Mouse (Mus musculus) limb, embryonic 13.5 days (tissue): ENCODE data around the gene Paqr6. TPM values are rescaled to one million over a fixed set of nuclear protein-coding genes. Genes with fewer than 3 reads are reported as not detected.

Experiments used
- ATAC-seq: fragments of 200-750 bp; cut with Nextera tagmentation; 2 replicates; pipeline ENCODE4 v1.8.0; 2017; ENCODE audit warnings: low read depth, moderate number of reproducible peaks, moderate TSS enrichment; ENCODE audit not compliant: low FRiP score
- H3K27ac ChIP-seq: fragments of 300-500 bp; sonication (generic); 2 replicates; pipeline ENCODE4 v1.5.1; 2015; ENCODE audit warnings: inconsistent platforms, mild to moderate bottlenecking, moderate library complexity
- H3K27me3 ChIP-seq: fragments of 300-500 bp; sonication (generic); 2 replicates; pipeline ENCODE4 v1.6.1; 2015; ENCODE audit warnings: mild to moderate bottlenecking, inconsistent platforms
- H3K36me3 ChIP-seq: fragments of 300-500 bp; sonication (generic); 2 replicates; pipeline ENCODE4 v1.6.1; 2015; ENCODE audit warnings: inconsistent platforms, mild to moderate bottlenecking, moderate library complexity
- H3K4me1 ChIP-seq: fragments of 300-500 bp; sonication (generic); 2 replicates; pipeline ENCODE4 v1.6.1; 2015; ENCODE audit warnings: inconsistent platforms
- H3K4me2 ChIP-seq: fragments of 300-500 bp; sonication (generic); replicated peaks from 2 replicates; pipeline ENCODE4 v1.6.1; 2015; ENCODE audit warnings: inconsistent platforms, mild to moderate bottlenecking, moderate library complexity
- H3K4me3 ChIP-seq: fragments of 300-500 bp; sonication (generic); 2 replicates; pipeline ENCODE4 v1.5.1; 2015; ENCODE audit warnings: moderate library complexity, mild to moderate bottlenecking, inconsistent platforms
- H3K9ac ChIP-seq: fragments of 300-500 bp; sonication (generic); 2 replicates; pipeline ENCODE4 v1.6.1; 2015; ENCODE audit warnings: mild to moderate bottlenecking, inconsistent platforms
- H3K9me3 ChIP-seq: fragments of 300-500 bp; sonication (generic); 2 replicates; pipeline ENCODE4 v1.6.1; 2016; ENCODE audit warnings: inconsistent platforms
- WGBS: fragments of 180-500 bp; shearing (Covaris S2); methylation state at CpG from one replicate; pipeline ENCODE4 v1.1.7; 2015; 5-methylcytosine and 5-hydroxymethylcytosine counted together
- polyA plus RNA-seq: library from polyadenylated mRNA; unstranded; fragments of >200 nt; fragmentation: Nextera tagmentation; extraction: Ambion mirVana; gene quantifications from 2 replicates; pipeline ENCODE4 v1.2.1, GENCODE M21; 2015

The Paqr6 gene
- polyA plus RNA-seq, 1 experiment from 2014 or later, result 8.7 TPM

DNA sequence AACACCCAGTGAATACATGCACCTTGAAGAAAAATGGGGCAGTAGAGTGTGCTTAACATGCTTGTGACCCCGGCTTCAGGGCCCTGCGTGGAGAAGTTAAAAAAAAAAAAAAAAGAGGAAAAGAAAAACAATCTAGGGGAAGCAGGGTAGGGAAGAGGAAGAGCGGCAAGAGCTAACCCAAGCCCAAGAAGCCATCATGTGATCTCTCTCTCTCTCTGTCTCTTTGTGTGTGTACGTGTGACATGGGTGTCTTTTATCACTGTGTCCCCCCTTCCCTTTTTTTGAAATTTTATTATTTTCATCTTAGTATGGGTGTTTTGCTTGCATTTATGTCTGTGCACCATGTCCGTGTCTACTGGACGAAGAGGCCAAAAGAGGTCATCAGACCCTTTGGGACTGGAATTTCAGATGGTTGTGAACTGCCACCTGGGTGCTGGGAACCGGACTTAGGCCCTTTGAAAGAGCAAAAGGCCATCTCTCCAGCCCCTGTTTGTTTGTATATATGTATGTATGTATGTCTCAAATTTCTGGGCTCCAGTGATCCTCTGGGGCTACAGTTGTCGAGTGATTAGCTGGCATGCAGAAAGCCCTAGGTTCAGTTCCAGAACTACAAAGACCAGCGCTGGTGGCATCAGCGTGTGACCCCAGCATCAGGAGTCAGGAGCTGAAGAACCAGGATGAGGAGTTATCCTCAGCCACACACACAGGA, 39.3 kb downstream of the Paqr6 start:
- Histone ChIP-seq H3K4me1 (peaks cover 18% of the 10 kb centered on the region), H3K27ac (no peak overlapping the region), H3K9ac (no peak overlapping the region), H3K36me3 (peaks cover 40% of the 10 kb centered on the region), H3K27me3 (no peaks in the 10 kb centered on the region), H3K9me3 (no peaks in the 10 kb centered on the region), H3K4me2 (no peak overlapping the region), H3K4me3 (no peak overlapping the region)
- 93% methylated on average over 10 of the region's 10 CpGs for WGBS
- ATAC-seq, result no peak

DNA sequence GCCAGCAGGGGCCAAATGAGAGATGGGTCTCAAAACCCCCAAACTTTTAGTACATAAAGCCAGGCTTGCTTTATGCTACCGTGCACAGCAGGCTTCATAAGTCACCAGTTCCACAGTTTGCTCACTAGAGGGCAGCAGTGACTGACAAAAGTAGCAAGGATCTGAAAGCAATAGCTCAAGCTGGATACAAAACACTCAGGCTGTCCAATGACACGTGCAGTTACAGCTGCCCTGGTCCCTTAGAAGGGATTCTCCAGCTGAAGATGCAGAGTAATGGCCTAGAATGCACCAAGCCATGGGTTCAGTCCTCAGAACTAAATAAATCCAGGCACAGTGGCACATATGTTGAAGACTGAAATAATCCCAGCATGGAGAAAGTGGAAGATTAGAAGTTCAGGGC, 42.7 kb downstream of the Paqr6 start:
- Histone ChIP-seq H3K4me2 (no peak overlapping the region), H3K27ac (no peak overlapping the region)
- 1% methylated on average over 2 of the region's 2 CpGs for WGBS

DNA sequence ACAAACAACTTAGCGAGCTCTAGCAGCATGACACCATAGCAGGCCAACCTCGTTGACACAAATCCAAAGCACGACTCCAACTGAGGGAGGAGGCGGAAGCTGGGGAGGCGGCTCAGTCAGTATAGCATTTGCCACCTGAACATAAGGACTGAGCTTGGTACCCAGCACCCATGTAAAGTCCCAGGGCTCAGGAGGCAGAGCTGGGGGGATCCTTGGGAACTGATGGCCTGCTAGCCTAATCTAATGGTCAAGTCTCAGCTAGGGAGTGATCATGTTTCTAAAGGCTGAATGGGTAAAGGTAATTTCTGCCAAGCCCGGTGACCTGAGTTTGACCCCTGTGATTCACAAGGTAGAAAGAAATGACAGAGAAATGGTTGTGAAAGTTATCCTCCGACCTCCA, 43.1 kb downstream of the Paqr6 start:
- no peak overlapping the region for H3K9ac ChIP-seq
- H3K4me3 ChIP-seq, result no peak overlapping the region
- H3K27ac ChIP-seq, result no peak overlapping the region
- H3K4me1 ChIP-seq, result peaks cover 33% of the 10 kb centered on the region
- WGBS, result 60% methylated on average over 7 of the region's 7 CpGs
- no peak for ATAC-seq
- no peaks in the 10 kb centered on the region for H3K9me3 ChIP-seq
- peaks cover 38% of the 10 kb centered on the region for H3K36me3 ChIP-seq
- H3K4me2 ChIP-seq, result no peak overlapping the region
- no peaks in the 10 kb centered on the region for H3K27me3 ChIP-seq

More for the DNA sequence above, 42.7 kb downstream of the Paqr6 start:
- no peak for ATAC-seq
- no peaks in the 10 kb centered on the region for H3K9me3 ChIP-seq
- peaks cover 33% of the 10 kb centered on the region for H3K4me1 ChIP-seq
- peaks cover 33% of the 10 kb centered on the region for H3K36me3 ChIP-seq
- H3K9ac ChIP-seq, result no peak overlapping the region
- H3K27me3 ChIP-seq, result no peaks in the 10 kb centered on the region
- no peak overlapping the region for H3K4me3 ChIP-seq

DNA sequence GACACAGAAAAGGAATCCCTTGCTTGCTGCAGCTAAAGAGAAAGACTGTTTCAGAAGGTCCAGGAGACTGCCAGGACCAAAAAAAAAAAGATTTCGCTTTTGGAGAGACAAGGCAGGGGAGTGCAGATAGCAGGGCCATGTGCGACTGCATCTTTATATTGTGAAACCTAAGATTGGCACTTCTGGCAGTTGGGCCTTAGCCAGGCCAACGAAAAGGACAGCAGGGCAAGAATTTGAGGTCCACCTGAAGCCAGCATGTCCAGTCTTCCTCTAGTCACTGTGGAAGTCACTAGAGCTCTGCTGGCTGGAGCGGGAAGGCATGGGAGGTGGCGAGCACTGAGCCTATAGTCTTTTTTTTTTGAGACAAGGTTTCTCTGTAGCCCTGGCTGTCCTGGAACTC, 44.6 kb downstream of the Paqr6 start:
- H3K9me3 ChIP-seq, result no peaks in the 10 kb centered on the region
- H3K4me2 ChIP-seq, result peak overlapping the region; percentile 68
- no peak for ATAC-seq
- H3K9ac ChIP-seq, result peak overlapping the region; percentile 92
- H3K4me3 ChIP-seq, result peak overlapping the region; percentile 71
- 71% methylated on average over 5 of the region's 5 CpGs for WGBS
- H3K27ac ChIP-seq, result no peak overlapping the region
- peaks cover 33% of the 10 kb centered on the region for H3K4me1 ChIP-seq
- H3K27me3 ChIP-seq, result no peaks in the 10 kb centered on the region
- H3K36me3 ChIP-seq, result peaks cover 40% of the 10 kb centered on the region

DNA sequence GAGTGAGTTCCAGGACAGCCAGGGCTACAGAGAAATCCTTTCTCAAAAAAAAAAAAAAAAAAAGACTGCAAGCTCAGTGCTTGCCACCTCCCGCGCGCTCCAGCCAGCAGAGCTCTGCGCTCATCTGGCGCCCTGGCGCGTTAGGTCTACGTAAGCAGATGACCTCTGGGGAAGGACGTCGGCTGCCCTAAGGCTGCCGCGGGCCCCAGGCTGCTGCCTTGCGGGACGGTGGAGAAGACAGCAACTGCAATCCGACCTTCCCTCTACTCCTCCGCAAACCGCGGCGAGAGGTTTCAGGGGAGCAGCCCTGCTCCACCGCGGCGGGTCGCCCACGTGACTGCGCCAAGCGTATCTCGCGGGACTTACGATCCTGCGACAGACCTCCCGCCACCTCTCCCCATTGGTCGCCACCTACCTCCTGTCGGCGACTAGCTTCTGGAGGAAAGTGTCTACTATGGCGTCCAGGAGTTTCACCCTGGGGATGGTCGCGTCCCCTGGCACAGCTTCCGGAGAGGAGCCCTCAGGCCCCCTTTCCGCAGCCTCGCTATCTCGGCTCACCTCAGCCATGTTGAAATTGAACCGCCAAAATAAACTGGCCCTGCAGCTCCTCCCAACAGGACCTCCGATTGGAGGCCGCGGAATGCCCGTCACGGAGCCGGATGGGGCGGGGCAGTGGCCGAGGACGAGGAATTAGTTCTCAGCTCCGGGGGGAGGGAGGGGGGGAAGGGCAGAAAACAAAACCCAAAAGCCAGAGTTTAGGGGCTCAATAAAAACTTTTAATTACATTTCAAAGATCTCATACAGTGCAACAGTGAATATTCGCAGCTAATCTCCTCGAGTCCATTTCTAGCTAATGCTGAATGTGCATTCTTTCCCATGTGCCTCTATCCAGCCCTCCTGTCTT, 45.6 kb downstream of the Paqr6 start, which contains the start of gene Pmf1:
Gene Pmf1 (minus strand): TSS at position 591 of the 904 bp plus-strand sequence.
- WGBS, result under 1% methylated on average over 54 of the region's 54 CpGs
- peak within 1 kb of the TSS; percentile 88 for H3K27ac ChIP-seq
- H3K27me3 ChIP-seq, result no peaks in the 10 kb centered on the region

DNA sequence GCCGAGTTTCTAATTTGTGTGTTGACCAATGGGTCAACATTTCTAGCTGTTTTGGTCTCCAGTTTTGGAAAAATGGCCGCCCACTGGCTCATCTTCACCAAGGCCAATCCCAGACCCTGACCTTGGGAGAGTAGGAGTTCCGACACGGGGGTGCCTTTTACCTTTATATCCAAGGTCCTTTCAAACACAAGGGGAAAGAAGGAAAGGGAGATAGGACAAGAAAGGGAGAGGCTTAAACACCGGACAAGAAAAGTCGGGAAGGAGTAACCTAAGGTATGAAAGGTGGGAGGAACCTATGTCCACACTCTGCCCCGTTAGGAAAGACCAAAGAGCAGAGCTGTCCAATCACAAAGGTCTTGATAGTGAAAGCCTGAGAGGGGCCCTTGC, 46.3 kb downstream of the Paqr6 start:
- Histone ChIP-seq H3K27me3 (no peaks in the 10 kb centered on the region), H3K36me3 (peaks cover 49% of the 10 kb centered on the region), H3K4me1 (peaks cover 33% of the 10 kb centered on the region), H3K27ac (peak overlapping the region; percentile 72), H3K9ac (peak overlapping the region; percentile 53), H3K9me3 (no peaks in the 10 kb centered on the region), H3K4me2 (peak overlapping the region; percentile 68), H3K4me3 (peak overlapping the region; percentile 71)
- 22% methylated on average over 7 of the region's 7 CpGs for WGBS
- ATAC-seq, result no peak

More for the DNA sequence above, 45.6 kb downstream of the Paqr6 start, which contains the start of gene Pmf1:
- peak within 1 kb of the TSS; percentile 92 for H3K9ac ChIP-seq
- H3K4me3 ChIP-seq, result peak within 1 kb of the TSS; percentile 71
- ATAC-seq, result peak; percentile 94
- peaks cover 42% of the 10 kb centered on the region for H3K36me3 ChIP-seq
- H3K4me1 ChIP-seq, result peaks cover 33% of the 10 kb centered on the region
- peak within 1 kb of the TSS; percentile 68 for H3K4me2 ChIP-seq
- H3K9me3 ChIP-seq, result no peaks in the 10 kb centered on the region

DNA sequence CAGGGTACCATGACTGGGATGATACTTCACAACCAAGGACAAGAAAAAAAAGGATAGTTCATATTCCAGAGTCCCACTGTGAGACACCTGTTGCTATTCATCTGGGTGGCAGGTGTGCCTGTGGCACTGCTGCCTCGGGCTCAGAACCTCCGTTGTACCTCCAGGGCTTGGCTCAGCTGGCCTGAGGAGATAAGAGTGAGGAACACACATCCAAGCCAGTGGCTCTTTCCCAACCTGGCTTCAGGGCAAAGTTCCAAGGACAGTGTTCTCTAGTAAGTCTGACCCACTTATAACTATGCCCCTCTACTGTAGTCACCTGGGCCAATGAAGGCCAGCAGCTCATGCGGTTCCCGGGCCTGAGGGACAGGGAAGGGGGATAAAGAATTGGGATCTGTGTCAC, 47.3 kb downstream of the Paqr6 start:
- peaks cover 33% of the 10 kb centered on the region for H3K4me1 ChIP-seq
- ATAC-seq, result no peak
- H3K27me3 ChIP-seq, result no peaks in the 10 kb centered on the region
- no peak overlapping the region for H3K4me3 ChIP-seq
- H3K27ac ChIP-seq, result no peak overlapping the region
- peaks cover 56% of the 10 kb centered on the region for H3K36me3 ChIP-seq
- H3K9me3 ChIP-seq, result no peaks in the 10 kb centered on the region
- WGBS, result 87% methylated on average over 4 of the region's 4 CpGs
- no peak overlapping the region for H3K4me2 ChIP-seq
- no peak overlapping the region for H3K9ac ChIP-seq

DNA sequence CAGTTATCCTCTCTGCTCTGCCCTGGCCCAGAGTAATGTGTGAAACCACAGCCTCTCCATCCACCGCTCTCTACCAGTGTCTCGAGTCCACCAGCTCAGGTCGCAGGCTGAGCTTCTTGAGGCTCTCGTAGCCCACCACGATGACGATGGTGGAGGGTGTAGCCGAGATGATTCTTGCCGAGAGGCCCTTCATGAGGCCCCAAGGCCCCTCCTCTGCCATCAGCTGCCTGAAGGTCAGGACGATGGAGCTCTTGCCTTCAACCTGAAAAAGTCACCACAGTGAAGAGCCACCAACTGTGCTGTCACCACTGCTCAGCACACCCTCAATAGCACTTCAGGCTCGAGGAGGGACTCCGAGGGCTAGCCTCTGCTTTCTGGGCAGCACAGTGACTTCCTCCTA, 48.3 kb downstream of the Paqr6 start:
- H3K9me3 ChIP-seq, result no peaks in the 10 kb centered on the region
- no peak for ATAC-seq
- H3K27me3 ChIP-seq, result no peaks in the 10 kb centered on the region
- H3K4me3 ChIP-seq, result no peak overlapping the region
- no peak overlapping the region for H3K9ac ChIP-seq
- H3K4me1 ChIP-seq, result peaks cover 25% of the 10 kb centered on the region
- H3K36me3 ChIP-seq, result peaks cover 66% of the 10 kb centered on the region
- 87% methylated on average over 11 of the region's 11 CpGs for WGBS
- no peak overlapping the region for H3K4me2 ChIP-seq
- H3K27ac ChIP-seq, result no peak overlapping the region

DNA sequence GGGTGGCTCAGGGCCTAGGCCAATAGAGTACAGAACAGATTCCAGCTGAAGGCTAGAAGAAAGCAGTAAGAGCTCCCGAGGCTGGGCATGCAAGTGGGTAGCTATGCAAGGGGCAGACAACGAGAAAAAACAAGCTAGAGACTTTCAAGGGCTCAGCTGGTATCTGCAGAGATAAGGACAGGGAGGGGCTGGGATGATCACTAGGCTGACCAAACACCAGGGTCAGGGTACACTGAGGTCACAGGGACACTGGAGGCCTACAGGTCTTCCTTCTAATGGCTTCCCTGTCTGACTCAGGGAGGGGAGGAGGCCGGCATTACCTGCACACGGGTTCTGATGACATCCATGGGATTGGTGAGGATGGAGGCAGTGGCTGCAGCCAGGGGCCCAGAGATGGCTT, 51.3 kb downstream of the Paqr6 start:
- H3K4me1 ChIP-seq, result peaks cover 4% of the 10 kb centered on the region
- H3K27ac ChIP-seq, result no peak overlapping the region
- no peak overlapping the region for H3K4me2 ChIP-seq
- 97% methylated on average over 4 of the region's 4 CpGs for WGBS
- H3K9ac ChIP-seq, result no peak overlapping the region
- H3K4me3 ChIP-seq, result no peak overlapping the region
- no peak for ATAC-seq
- H3K36me3 ChIP-seq, result peaks cover 96% of the 10 kb centered on the region
- no peaks in the 10 kb centered on the region for H3K9me3 ChIP-seq
- H3K27me3 ChIP-seq, result no peaks in the 10 kb centered on the region

DNA sequence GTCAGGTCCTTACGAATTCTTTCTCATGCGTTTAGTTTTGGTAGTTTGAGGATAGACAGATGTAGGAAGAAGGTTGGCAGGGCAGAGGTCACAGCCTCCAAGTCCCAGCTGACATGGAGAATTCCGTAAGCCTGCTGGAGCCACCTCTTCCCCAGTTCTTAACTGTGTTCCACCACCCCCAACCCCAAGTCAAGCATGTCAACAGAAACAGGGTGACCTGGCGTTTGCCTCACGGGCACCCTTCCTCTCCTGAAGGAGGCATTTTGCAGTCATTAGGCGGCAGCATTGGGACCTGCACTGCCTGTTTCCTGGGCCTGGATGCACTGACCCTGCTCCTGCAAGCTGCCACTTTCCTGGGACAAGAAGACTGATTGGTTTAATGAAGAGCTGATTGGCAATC, 53.6 kb downstream of the Paqr6 start:
- WGBS, result 83% methylated on average over 6 of the region's 6 CpGs

More for the DNA sequence above, 53.6 kb downstream of the Paqr6 start:
- peaks cover 86% of the 10 kb centered on the region for H3K36me3 ChIP-seq
- H3K4me2 ChIP-seq, result no peak overlapping the region
- no peak overlapping the region for H3K27ac ChIP-seq
- no peak overlapping the region for H3K4me3 ChIP-seq
- ATAC-seq, result no peak
- H3K9ac ChIP-seq, result no peak overlapping the region
- H3K9me3 ChIP-seq, result no peaks in the 10 kb centered on the region
- peaks cover 10% of the 10 kb centered on the region for H3K4me1 ChIP-seq
- no peaks in the 10 kb centered on the region for H3K27me3 ChIP-seq
